Mouse (Mus musculus) embryonic facial prominence, embryonic 10.5 days (tissue): ENCODE results near the gene Lrfn1. TPM values are rescaled to one million over a fixed set of nuclear protein-coding genes. Genes with fewer than 3 reads are reported as not detected.

Experiments
- DNase-seq: peaks from one replicate; pipeline ENCODE4 v3.0.0-alpha.2; 2017; ENCODE audit warnings: low spot score
- H3K27ac ChIP-seq: fragments of 300-500 bp; sonication (generic); replicated peaks from 2 replicates; pipeline ENCODE4 v1.5.1; 2016; ENCODE audit warnings: mild to moderate bottlenecking
- H3K27me3 ChIP-seq: fragments of 300-500 bp; sonication (generic); replicated peaks from 2 replicates; pipeline ENCODE4 v1.6.1; 2016; ENCODE audit warnings: low read depth, mild to moderate bottlenecking; ENCODE audit not compliant: poor library complexity, severe bottlenecking
- H3K36me3 ChIP-seq: fragments of 300-500 bp; sonication (generic); replicated peaks from 2 replicates; pipeline ENCODE4 v1.6.1; 2016; ENCODE audit warnings: mild to moderate bottlenecking, moderate library complexity
- H3K4me1 ChIP-seq: fragments of 300-500 bp; sonication (generic); 2 replicates; pipeline ENCODE4 v1.6.1; 2016
- H3K4me3 ChIP-seq: fragments of 300-500 bp; sonication (generic); 2 replicates; pipeline ENCODE4 v1.5.1; 2016; ENCODE audit warnings: mild to moderate bottlenecking, moderate library complexity
- H3K9me3 ChIP-seq: fragments of 300-500 bp; sonication (generic); 2 replicates; pipeline ENCODE4 v1.6.1; 2016; ENCODE audit warnings: mild to moderate bottlenecking
- WGBS: fragments of 180-500 bp; shearing (Covaris S2); methylation state at CpG from one replicate; pipeline ENCODE4 v1.1.7; 2016; 5-methylcytosine and 5-hydroxymethylcytosine counted together
- polyA plus RNA-seq: library from polyadenylated mRNA; unstranded; fragments of >200 nt; fragmentation: Nextera tagmentation; extraction: Ambion mirVana; gene quantifications from 2 replicates; pipeline ENCODE4 v1.2.1, GENCODE M21; 2016

Lrfn1 gene
- polyA plus RNA-seq, 1 experiment from 2014 or later, result 4.9 TPM

- DNase-seq, result peak; percentile 81
- Histone ChIP-seq H3K4me3 (peak within 1 kb of the TSS; percentile 93), H3K27me3 (no peaks in the 10 kb centered on the region), H3K36me3 (peaks cover 17% of the 10 kb centered on the region), H3K9me3 (no peaks in the 10 kb centered on the region), H3K4me1 (peaks cover 35% of the 10 kb centered on the region), H3K27ac (peak within 1 kb of the TSS; percentile 90)
- WGBS, result 3% methylated on average over 16 of the region's 16 CpGs
These were observed 14.7 kb upstream of the Lrfn1 start, which contains the start of gene Gmfg for GRCm38 (mm10) chr7:28436932-28437570. Gene Gmfg, plus strand, starts transcription at chr7:28437447.

- Histone ChIP-seq H3K4me3 (no peak overlapping the region), H3K36me3 (peaks cover 8% of the 10 kb centered on the region), H3K27ac (no peak overlapping the region), H3K4me1 (peaks cover 33% of the 10 kb centered on the region), H3K27me3 (no peaks in the 10 kb centered on the region), H3K9me3 (no peaks in the 10 kb centered on the region)
- DNase-seq, result no peak
These were observed 13.8 kb upstream of the Lrfn1 start for GRCm38 (mm10) chr7:28437964-28438363.

- no peaks in the 10 kb centered on the region for H3K36me3 ChIP-seq
- 89% methylated on average over 2 of the region's 2 CpGs for WGBS
These were observed 13.0 kb upstream of the Lrfn1 start for GRCm38 (mm10) chr7:28438771-28439170.

GRCm38 (mm10) chr7:28440739-28441138 lies 11.0 kb upstream of the Lrfn1 start:
- Histone ChIP-seq H3K36me3 (no peaks in the 10 kb centered on the region), H3K4me3 (no peak overlapping the region), H3K27ac (no peak overlapping the region), H3K27me3 (peaks cover 10% of the 10 kb centered on the region), H3K9me3 (no peaks in the 10 kb centered on the region), H3K4me1 (peaks cover 8% of the 10 kb centered on the region; the same call in 1 of the 2 replicates)
- 52% methylated on average over 2 of the region's 2 CpGs for WGBS
- DNase-seq, result no peak

More at GRCm38 (mm10) chr7:28438771-28439170, 13.0 kb upstream of the Lrfn1 start:
- no peak for DNase-seq
- Histone ChIP-seq H3K27me3 (no peaks in the 10 kb centered on the region), H3K4me3 (no peak overlapping the region), H3K27ac (no peak overlapping the region), H3K4me1 (peaks cover 25% of the 10 kb centered on the region), H3K9me3 (no peaks in the 10 kb centered on the region)

- Histone ChIP-seq H3K36me3 (no peaks in the 10 kb centered on the region), H3K9me3 (no peaks in the 10 kb centered on the region), H3K4me3 (no peak overlapping the region), H3K27ac (no peak overlapping the region), H3K27me3 (peaks cover 17% of the 10 kb centered on the region), H3K4me1 (peaks cover 6% of the 10 kb centered on the region; the same call in 1 of the 2 replicates)
- DNase-seq, result no peak
- WGBS, result 87% methylated on average over 14 of the region's 14 CpGs
These were observed 9.8 kb upstream of the Lrfn1 start for GRCm38 (mm10) chr7:28441776-28442485.

GRCm38 (mm10) chr7:28442688-28443087 lies 9.1 kb upstream of the Lrfn1 start:
- 55% methylated on average over 4 of the region's 4 CpGs for whole genome bisulfite sequencing
- peaks cover 8% of the 10 kb centered on the region for H3K4me1 ChIP-seq
- no peaks in the 10 kb centered on the region for H3K9me3 ChIP-seq
- H3K4me3 ChIP-seq, result no peak overlapping the region
- H3K27ac ChIP-seq, result no peak overlapping the region
- peaks cover 25% of the 10 kb centered on the region for H3K27me3 ChIP-seq
- no peaks in the 10 kb centered on the region for H3K36me3 ChIP-seq
- no peak for DNase-seq

GRCm38 (mm10) chr7:28444344-28444974 lies 7.3 kb upstream of the Lrfn1 start:
- DNase-seq, result no peak
- Histone ChIP-seq H3K36me3 (no peaks in the 10 kb centered on the region), H3K27me3 (peaks cover 25% of the 10 kb centered on the region), H3K4me1 (peaks cover 8% of the 10 kb centered on the region), H3K9me3 (no peaks in the 10 kb centered on the region), H3K27ac (no peak overlapping the region), H3K4me3 (no peak overlapping the region)
- 85% methylated on average over 13 of the region's 13 CpGs for WGBS

GRCm38 (mm10) chr7:28446446-28446845 lies 5.3 kb upstream of the Lrfn1 start:
- peaks cover 8% of the 10 kb centered on the region for H3K4me1 ChIP-seq

GRCm38 (mm10) chr7:28447101-28447830 lies 4.5 kb upstream of the Lrfn1 start:
- H3K4me3 ChIP-seq, result no peak overlapping the region
- H3K36me3 ChIP-seq, result no peaks in the 10 kb centered on the region
- WGBS, result 14% methylated on average over 12 of the region's 12 CpGs
- H3K27ac ChIP-seq, result no peak overlapping the region
- peak; percentile 35 for DNase-seq
- no peaks in the 10 kb centered on the region for H3K9me3 ChIP-seq
- H3K4me1 ChIP-seq, result peaks cover 10% of the 10 kb centered on the region
- H3K27me3 ChIP-seq, result peaks cover 25% of the 10 kb centered on the region

More at GRCm38 (mm10) chr7:28446446-28446845, 5.3 kb upstream of the Lrfn1 start:
- H3K27ac ChIP-seq, result no peak overlapping the region
- H3K27me3 ChIP-seq, result peaks cover 25% of the 10 kb centered on the region
- peak; percentile 85 for DNase-seq
- 0 out of 2 replicates have a peak overlapping the region, but pooled peaks have one; percentile 13 for H3K4me3 ChIP-seq
- 5% methylated on average over 12 of the region's 12 CpGs for WGBS
- no peaks in the 10 kb centered on the region for H3K36me3 ChIP-seq
- no peaks in the 10 kb centered on the region for H3K9me3 ChIP-seq

GRCm38 (mm10) chr7:28447865-28448820 lies 3.6 kb upstream of the Lrfn1 start:
- no peak for DNase-seq
- Histone ChIP-seq H3K27me3 (peaks cover 25% of the 10 kb centered on the region), H3K9me3 (no peaks in the 10 kb centered on the region), H3K4me1 (peaks cover 19% of the 10 kb centered on the region), H3K36me3 (no peaks in the 10 kb centered on the region), H3K4me3 (no peak overlapping the region), H3K27ac (no peak overlapping the region)
- 63% methylated on average over 13 of the region's 13 CpGs for WGBS

GRCm38 (mm10) chr7:28452361-28453005 lies 703 bp downstream of the Lrfn1 start:
- Histone ChIP-seq H3K9me3 (no peaks in the 10 kb centered on the region), H3K27ac (peak overlapping the region; percentile 87), H3K36me3 (peaks cover 32% of the 10 kb centered on the region), H3K4me1 (peaks cover 20% of the 10 kb centered on the region), H3K27me3 (peaks cover 2% of the 10 kb centered on the region; the same call in 1 of the 2 replicates), H3K4me3 (peak overlapping the region; percentile 90)
- 4% methylated on average over 23 of the region's 24 CpGs for WGBS
- no peak for DNase-seq
